Mouse (Mus musculus): Measurements from ENCODE around the gene Psen2. TPM values are rescaled to one million over a fixed set of nuclear protein-coding genes. Genes with fewer than 3 reads are reported as not detected.

Psen2 gene
- polyA plus RNA-seq, 1 experiment: 0.46 TPM

DNA sequence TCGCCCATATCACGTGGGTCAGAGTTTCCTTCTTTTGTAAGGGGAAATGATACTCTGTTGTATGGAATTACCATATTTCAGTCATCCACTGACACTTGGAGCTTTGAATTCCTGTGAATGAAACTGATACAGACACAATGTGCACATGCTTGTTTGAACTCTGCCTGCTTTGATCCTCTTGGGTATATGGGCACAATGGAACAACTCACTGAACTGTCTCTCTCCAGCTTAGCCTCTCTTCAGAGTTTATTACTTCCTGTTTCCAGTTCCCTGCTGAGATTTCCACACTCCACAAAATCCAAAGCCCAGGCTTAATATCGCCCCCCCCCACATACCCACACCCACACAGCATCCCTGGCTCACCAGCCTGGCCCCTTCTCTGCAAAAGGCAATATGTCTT, 31.5 kb downstream of the Psen2 start:
- Histone ChIP-seq H3K9me3 (ENCODE audit: control insufficient read depth, low read length) (no peaks in the 10 kb centered on the region), H3K36me3 (ENCODE audit: control insufficient read depth) (peaks cover 65% of the 10 kb centered on the region), H3K27me3 (ENCODE audit: control insufficient read depth) (no peaks in the 10 kb centered on the region), H3K4me1 (ENCODE audit: control insufficient read depth) (peaks cover 7% of the 10 kb centered on the region), H3K4me3 (replicated peaks) (no peak overlapping the region)
- TF ChIP-seq GATA1 (IDR thresholded peaks at IDR 0.05; ENCODE audit: low read length): no peak
- no peak for TF ChIP-seq TAL1 (IDR thresholded peaks at IDR 0.05; ENCODE audit: low read length)

DNA sequence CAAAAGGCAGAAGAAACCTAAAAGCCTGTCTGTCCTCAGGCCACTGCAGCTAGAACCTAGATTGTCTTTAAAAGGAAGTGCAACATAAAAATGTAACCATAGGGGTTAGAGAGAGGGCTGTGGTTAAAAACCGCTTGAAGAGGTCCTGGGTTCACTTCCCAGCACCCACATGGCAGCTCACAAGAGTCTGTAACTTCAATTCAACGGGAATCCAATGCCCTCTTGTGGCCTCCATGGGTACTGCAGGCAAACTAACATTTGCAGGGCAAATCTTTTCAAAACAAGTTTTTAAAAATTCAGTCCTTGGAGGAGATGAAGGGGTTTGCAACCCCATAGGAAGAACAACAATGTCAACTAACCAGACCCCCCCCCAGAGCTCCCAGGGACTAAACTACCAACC, 32.7 kb downstream of the Psen2 start:
- H3K36me3 ChIP-seq (ENCODE audit: control insufficient read depth): peaks cover 62% of the 10 kb centered on the region
- no peaks in the 10 kb centered on the region for H3K27me3 ChIP-seq (ENCODE audit: control insufficient read depth)
- TF ChIP-seq TAL1 (IDR thresholded peaks at IDR 0.05; ENCODE audit: low read length): no peak

GRCm38 (mm10) chr1:180229906-180230305, 33.3 kb downstream of the Psen2 start:
- Histone ChIP-seq H3K36me3 (ENCODE audit: control insufficient read depth) (peaks cover 60% of the 10 kb centered on the region), H3K4me3 (replicated peaks) (no peak overlapping the region), H3K27me3 (ENCODE audit: control insufficient read depth) (no peaks in the 10 kb centered on the region), H3K9me3 (ENCODE audit: control insufficient read depth, low read length) (no peaks in the 10 kb centered on the region), H3K4me1 (ENCODE audit: control insufficient read depth) (peaks cover 23% of the 10 kb centered on the region)
- TF ChIP-seq TAL1 (IDR thresholded peaks at IDR 0.05; ENCODE audit: low read length) (no peak), GATA1 (IDR thresholded peaks at IDR 0.05; ENCODE audit: low read length) (no peak)

More for the DNA sequence above, 32.7 kb downstream of the Psen2 start:
- no peaks in the 10 kb centered on the region for H3K9me3 ChIP-seq (ENCODE audit: control insufficient read depth, low read length)
- no peak overlapping the region for H3K4me3 ChIP-seq (replicated peaks)
- H3K4me1 ChIP-seq (ENCODE audit: control insufficient read depth): peaks cover 17% of the 10 kb centered on the region

DNA sequence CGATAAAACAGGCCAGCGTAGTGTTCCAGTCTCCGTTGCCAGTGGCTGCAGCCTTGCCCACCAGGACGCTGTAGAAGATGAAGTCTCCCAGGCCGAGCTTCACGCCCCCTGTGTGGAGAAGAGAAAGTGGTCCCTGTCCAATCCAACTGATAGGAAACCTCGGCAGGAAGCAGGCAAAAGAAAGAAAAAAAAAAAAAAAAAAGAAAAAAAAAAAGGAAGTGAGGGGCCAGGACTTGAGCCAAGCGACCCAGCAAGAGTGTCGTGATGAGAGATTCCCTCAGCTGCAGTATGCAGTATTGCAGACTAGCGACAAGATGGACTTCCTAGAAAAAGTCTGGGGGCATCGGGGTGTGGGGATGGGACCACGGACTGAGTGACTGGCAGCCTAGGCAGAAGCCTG, 34.4 kb downstream of the Psen2 start:
- TF ChIP-seq GATA1 (IDR thresholded peaks at IDR 0.05; ENCODE audit: low read length): no peak
- no peak for TF ChIP-seq TAL1 (IDR thresholded peaks at IDR 0.05; ENCODE audit: low read length)
- peaks cover 23% of the 10 kb centered on the region for H3K4me1 ChIP-seq (ENCODE audit: control insufficient read depth)
- no peaks in the 10 kb centered on the region for H3K27me3 ChIP-seq (ENCODE audit: control insufficient read depth)
- H3K9me3 ChIP-seq (ENCODE audit: control insufficient read depth, low read length): no peaks in the 10 kb centered on the region
- H3K4me3 ChIP-seq (replicated peaks): no peak overlapping the region
- H3K36me3 ChIP-seq (ENCODE audit: control insufficient read depth): peaks cover 52% of the 10 kb centered on the region

GRCm38 (mm10) chr1:180226766-180227165, 36.5 kb downstream of the Psen2 start:
- Histone ChIP-seq H3K4me3 (replicated peaks) (peak overlapping the region; percentile 75), H3K9me3 (ENCODE audit: control insufficient read depth, low read length) (no peaks in the 10 kb centered on the region), H3K4me1 (ENCODE audit: control insufficient read depth) (peaks cover 21% of the 10 kb centered on the region), H3K36me3 (ENCODE audit: control insufficient read depth) (peaks cover 32% of the 10 kb centered on the region), H3K27me3 (ENCODE audit: control insufficient read depth) (no peaks in the 10 kb centered on the region)
- TF ChIP-seq TAL1 (IDR thresholded peaks at IDR 0.05; ENCODE audit: low read length) (no peak), GATA1 (IDR thresholded peaks at IDR 0.05; ENCODE audit: low read length) (no peak)

DNA sequence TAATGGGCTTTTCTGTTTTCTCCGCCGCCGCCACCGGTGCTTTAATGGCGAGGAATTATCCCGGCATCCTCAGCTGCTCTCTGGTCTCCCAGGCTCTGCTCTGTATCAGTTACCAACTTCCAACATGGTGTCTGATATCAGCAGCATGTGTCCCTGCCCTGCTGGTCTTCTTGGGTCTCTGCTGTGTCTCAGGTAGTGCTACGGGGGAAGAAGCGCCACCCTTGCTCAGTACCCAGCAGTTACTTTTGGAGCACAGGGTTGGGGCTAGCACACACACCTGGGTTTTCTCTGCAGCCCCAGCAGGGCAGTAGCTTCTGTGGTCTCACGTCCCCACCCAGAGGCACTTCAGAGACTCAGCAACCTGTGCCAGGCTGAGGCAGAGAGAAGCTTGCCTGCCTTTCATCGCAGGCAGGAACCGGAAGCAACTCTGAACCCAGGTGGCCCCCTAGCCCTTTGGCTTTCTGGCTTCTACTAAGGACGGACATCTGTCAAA, 37.0 kb downstream of the Psen2 start:
- Histone ChIP-seq H3K27me3 (ENCODE audit: control insufficient read depth) (no peaks in the 10 kb centered on the region), H3K36me3 (ENCODE audit: control insufficient read depth) (peaks cover 27% of the 10 kb centered on the region), H3K9me3 (ENCODE audit: control insufficient read depth, low read length) (no peaks in the 10 kb centered on the region), H3K4me3 (replicated peaks) (peak overlapping the region; percentile 75), H3K4me1 (ENCODE audit: control insufficient read depth) (peaks cover 21% of the 10 kb centered on the region)
- TF ChIP-seq TAL1 (IDR thresholded peaks at IDR 0.05; ENCODE audit: low read length) (no peak), GATA1 (IDR thresholded peaks at IDR 0.05; ENCODE audit: low read length) (no peak)

GRCm38 (mm10) chr1:180225500-180226220, 37.6 kb downstream of the Psen2 start:
- H3K4me1 ChIP-seq (ENCODE audit: control insufficient read depth): peaks cover 21% of the 10 kb centered on the region
- TF ChIP-seq GATA1 (IDR thresholded peaks at IDR 0.05; ENCODE audit: low read length) (no peak), TAL1 (IDR thresholded peaks at IDR 0.05; ENCODE audit: low read length) (no peak)
- peaks cover 25% of the 10 kb centered on the region for H3K36me3 ChIP-seq (ENCODE audit: control insufficient read depth)
- H3K27me3 ChIP-seq (ENCODE audit: control insufficient read depth): no peaks in the 10 kb centered on the region
- H3K4me3 ChIP-seq (replicated peaks): peak overlapping the region; percentile 75
- no peaks in the 10 kb centered on the region for H3K9me3 ChIP-seq (ENCODE audit: control insufficient read depth, low read length)

- H3K27me3 ChIP-seq (ENCODE audit: control insufficient read depth): no peaks in the 10 kb centered on the region
- no peak for TF ChIP-seq GATA1 (IDR thresholded peaks at IDR 0.05; ENCODE audit: low read length)
- TF ChIP-seq TAL1 (IDR thresholded peaks at IDR 0.05; ENCODE audit: low read length): no peak
- peaks cover 2% of the 10 kb centered on the region for H3K36me3 ChIP-seq (ENCODE audit: control insufficient read depth)
- H3K9me3 ChIP-seq (ENCODE audit: control insufficient read depth, low read length): no peaks in the 10 kb centered on the region
- peaks cover 18% of the 10 kb centered on the region for H3K4me1 ChIP-seq (ENCODE audit: control insufficient read depth)
- H3K4me3 ChIP-seq (replicated peaks): no peak overlapping the region
Measured at GRCm38 (mm10) chr1:180222007-180222406, 41.2 kb downstream of the Psen2 start.

GRCm38 (mm10) chr1:180220791-180221542, 42.3 kb downstream of the Psen2 start:
- no peak for TF ChIP-seq GATA1 (IDR thresholded peaks at IDR 0.05; ENCODE audit: low read length)
- no peak for TF ChIP-seq TAL1 (IDR thresholded peaks at IDR 0.05; ENCODE audit: low read length)
- Histone ChIP-seq H3K27me3 (ENCODE audit: control insufficient read depth) (no peaks in the 10 kb centered on the region), H3K9me3 (ENCODE audit: control insufficient read depth, low read length) (no peaks in the 10 kb centered on the region), H3K4me3 (replicated peaks) (no peak overlapping the region), H3K36me3 (ENCODE audit: control insufficient read depth) (no peaks in the 10 kb centered on the region), H3K4me1 (ENCODE audit: control insufficient read depth) (peaks cover 8% of the 10 kb centered on the region)

Data from erythroblast, embryonic 14.5 days (primary cell).